Mouse (Mus musculus): ENCODE measurements around the gene Ackr4. TPM values are rescaled to one million over a fixed set of nuclear protein-coding genes. Genes with fewer than 3 reads are reported as not detected.

Gene Ackr4
- total RNA-seq, 2 experiments from 2014 or later, result not detected

DNA sequence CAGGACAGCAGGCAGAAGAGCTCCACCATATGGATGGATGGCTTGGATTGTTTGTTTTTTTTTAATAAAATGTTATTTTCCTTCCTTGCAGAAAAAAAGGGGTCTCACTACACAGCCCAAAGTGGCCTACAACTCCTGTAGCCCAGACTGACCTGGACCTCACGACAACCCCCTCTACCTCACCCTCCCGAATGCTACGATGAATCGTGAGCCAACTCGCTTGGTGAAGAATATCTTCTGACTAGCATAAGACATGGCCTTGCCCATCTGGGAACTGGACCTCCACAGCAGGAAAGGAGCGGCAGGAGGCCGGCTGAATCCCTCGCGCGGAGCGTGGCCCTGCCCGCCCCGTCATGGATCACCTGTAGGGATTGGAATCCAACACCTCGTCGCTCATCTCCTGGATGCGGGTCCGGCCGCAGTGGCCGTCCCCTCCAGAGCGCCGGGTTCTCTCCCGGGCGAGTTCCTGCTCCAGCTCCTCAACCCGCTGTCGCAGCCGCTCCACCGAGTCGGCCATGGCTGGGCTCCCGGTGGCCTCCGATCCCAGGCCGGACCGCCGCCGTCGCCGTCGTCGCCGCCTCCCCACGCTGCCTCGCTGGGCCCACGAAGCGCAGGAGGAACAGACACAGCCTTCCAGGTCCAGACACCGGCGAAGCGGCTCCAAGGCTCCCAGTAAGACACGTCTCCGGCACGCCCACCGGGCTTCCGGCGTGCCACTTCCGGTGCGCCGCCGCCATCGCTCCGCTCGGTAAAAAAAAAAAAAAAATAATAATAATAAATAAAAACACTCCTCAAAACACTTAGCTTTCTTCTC lies 64.1 kb downstream of the Ackr4 start, which contains the start of gene Uba5:
Gene Uba5, minus strand, starts transcription at position 705 of the 814 bp plus-strand sequence.
- ATAC-seq (replicated peaks; ENCODE audit: poor library complexity, severe bottlenecking), result peak; percentile 80

DNA sequence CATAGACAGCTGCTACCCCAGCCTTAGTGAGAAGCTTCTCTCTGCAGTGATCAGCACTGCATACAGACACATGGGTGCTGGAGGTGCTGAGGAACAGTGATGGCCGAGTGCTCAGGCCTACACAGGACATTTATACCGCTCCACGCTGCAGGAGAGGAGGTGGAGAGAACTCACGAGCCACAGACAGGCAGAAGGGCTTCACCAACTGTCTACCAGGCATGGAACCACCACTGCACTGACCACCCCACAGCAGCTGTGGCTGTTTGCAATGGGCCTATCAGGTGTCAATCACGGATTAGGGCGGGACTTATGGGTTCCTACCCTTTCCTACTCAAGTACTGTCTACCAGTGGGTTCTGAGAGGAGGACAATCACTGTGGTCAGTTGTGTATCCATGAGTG lies 75.7 kb downstream of the Ackr4 start:
- ATAC-seq (replicated peaks; ENCODE audit: poor library complexity, severe bottlenecking), result no peak

DNA sequence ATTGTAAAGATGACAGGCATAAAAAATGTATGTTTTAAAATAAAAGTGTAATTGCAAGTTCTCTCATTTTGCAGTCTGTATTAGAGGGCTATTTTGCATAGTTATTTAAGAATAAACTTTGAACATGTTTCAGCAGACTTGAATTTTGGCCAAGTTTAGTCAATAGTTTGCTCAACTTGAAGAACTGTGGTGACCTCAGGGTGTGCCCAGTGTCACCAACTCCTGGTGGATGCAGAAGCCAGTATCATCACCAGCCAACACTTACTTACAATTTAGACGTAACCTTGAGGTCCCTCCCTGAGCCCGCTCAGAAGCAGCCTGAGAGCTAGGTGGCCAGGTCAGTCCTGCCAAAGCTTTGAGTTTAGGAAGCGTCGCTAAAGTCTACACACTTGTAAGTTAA lies 83.1 kb downstream of the Ackr4 start:
- no peak for ATAC-seq (replicated peaks; ENCODE audit: poor library complexity, severe bottlenecking)

DNA sequence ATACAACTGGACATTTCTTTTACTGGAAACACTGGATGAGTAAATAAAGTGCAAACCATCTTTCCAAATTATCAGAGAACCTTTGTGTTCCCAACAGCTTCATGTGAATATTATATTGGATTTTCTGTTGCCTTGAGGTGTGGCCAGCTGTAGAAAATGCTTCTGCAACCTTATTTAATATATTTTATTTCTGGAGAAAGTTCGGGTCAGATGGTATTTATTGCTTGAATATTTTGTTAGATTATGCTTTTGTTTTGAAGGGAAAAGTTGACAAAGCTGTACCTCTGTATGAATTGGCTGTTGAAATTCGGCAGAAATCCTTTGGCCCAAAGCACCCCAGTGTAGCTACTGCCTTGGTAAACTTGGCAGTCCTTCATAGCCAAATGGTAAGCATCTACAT lies 86.4 kb downstream of the Ackr4 start, which contains the start of gene Gm28305:
Gene Gm28305, plus strand, starts transcription at position 301 of the 400 bp plus-strand sequence.
- ATAC-seq (replicated peaks; ENCODE audit: poor library complexity, severe bottlenecking), result no peak

DNA sequence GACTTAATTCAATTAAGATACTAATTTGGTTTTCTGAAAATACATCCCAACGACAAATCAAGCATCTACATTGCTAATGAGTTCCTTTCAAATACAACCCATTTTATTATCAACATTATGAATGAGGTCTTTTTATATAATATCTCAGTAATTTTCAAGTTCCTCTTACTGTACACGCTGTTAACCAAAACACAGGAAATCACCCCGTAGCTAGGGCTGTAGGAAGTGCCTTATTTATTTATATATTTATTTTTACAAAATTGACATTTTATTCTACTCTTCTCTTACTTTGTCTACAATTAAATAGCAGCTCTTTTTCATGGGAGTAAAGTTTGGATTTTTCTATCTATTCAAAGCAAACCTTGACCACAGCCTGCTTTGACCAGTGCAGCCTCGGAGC lies 87.0 kb downstream of the Ackr4 start:
- ATAC-seq (replicated peaks; ENCODE audit: poor library complexity, severe bottlenecking), result peak; percentile 36

DNA sequence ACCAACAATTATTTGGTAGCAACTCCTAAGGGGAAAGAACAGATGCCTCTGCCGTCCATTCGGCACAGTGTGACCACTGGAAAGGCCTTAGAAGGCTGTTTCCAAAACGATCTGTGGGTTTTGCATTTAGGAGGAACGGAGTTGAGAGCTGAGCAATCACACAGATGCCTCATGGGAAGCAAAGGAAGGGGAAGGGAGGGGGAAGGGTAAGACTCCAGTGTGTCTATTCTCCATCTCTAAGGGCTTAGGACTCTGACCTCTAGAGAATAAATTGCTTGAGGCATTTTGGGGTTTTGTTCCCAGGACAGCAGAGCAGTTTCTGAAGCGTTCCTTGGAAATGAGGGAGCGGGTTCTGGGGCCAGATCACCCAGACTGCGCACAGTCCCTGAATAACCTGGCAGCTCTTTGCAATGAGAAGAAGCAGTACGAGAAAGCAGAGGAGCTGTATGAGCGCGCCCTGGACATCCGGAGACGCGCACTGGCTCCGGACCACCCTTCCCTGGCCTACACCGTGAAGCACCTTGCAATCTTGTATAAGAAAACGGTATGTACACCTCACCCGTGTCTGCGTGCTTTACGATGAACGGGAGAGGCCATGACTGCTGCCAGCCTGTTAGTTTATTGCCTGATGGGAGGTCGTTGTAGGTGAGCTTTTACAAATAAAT lies 87.6 kb downstream of the Ackr4 start:
- ATAC-seq (replicated peaks; ENCODE audit: poor library complexity, severe bottlenecking), result 0 out of 2 replicates have a peak, but pooled peaks have one; percentile 20

DNA sequence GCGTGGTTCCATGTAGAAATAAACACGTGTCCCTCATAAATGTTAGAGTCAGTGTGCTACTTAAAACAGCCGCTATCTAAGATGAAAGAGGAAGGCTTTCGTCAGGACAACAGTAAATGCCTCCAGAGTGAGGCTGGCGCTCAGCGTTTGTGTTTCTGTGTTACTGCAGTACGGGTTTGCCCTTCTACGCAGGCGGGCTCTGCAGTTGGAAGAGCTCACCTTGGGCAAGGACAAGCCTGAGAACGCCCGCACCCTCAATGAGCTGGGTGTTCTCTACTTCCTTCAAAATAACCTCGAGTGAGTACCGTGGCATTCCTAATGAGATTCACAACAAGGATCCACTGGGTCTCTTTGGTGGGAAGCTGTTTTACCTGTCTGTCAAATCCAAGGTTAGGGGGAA lies 88.5 kb downstream of the Ackr4 start:
- ATAC-seq (replicated peaks; ENCODE audit: poor library complexity, severe bottlenecking), result no peak

DNA sequence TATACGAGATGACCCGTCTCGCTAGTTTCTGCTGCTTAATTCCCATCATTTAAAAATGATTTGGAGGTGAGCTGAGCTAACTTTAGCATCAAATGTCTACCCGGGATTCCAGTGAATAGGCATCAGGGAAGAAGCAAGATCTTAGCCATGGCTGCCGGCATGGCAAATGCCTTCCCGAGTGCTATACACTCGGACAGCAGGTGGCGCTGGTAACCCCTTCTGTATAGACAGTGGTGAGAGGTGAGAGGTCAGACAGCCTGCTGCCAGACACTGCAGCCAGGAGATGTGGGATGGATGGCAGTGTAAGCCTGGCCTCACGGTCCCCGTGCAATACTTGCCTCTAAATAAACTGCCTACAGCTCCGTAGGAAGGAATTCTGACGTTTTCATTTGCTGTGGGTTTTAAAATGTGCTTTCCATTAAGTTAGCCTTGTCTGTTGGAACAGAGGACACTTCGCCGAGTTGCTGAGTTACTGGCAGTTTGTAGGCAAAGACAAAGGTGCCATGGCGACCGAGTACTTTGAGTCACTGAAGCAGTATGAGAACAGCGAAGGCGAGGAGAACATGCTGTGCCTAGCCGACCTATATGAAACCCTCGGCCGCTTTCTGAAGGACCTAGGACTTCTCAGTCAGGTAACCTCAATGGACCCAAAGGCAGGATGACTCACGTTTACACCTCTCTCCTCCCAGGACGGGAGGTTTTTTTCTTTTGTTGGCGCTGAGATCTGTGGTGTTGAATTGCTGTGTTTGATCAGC lies 91.3 kb downstream of the Ackr4 start:
- ATAC-seq (replicated peaks; ENCODE audit: poor library complexity, severe bottlenecking), result peak; percentile 95

DNA sequence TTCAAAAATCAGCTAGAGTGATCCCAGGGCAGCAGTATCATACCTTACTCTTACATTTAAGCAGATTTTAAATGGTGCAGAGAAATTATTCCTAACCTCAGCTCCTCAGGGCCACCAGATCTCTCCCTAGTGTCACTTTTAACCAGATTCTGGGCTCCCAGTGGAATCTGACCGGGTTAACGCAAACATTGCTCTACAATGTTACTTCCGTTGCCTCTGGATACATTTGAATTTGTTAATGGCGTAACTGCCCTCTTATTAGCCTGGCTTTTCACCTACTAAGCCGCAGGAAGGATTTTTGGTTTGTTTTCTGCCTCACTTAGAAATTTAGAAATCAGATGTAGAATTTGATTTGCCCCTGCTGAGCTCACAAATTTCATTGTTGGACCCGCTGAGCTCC lies 92.0 kb downstream of the Ackr4 start:
- ATAC-seq (replicated peaks; ENCODE audit: poor library complexity, severe bottlenecking), result no peak

DNA sequence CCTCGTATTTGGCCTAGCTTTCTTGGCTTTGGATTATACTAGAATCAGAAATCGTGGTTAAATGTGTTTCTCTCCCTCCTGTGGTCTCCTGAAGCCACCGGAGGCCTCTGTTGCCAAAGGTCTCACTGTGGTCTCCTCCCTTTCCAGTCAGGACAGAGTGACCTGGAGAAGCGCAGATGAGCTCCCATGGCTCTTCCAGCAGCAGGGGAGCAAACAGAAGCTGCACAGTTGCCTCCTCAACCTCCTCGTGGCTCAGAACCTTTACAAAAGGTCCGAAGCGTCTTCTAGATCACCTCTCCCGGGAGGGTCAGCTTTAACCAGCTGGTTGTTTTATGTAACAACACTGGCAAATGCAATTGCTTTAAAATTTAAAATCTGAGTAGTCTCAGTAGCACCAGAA lies 92.5 kb downstream of the Ackr4 start:
- no peak for ATAC-seq (replicated peaks; ENCODE audit: poor library complexity, severe bottlenecking)

Other genes with a start within 250 kb of the Ackr4 start
- gene Nphp3, start 124.4 kb downstream of the Ackr4 start, total RNA-seq (2014; fragmentation: Nextera tagmentation), result 6.7 and 10.2 TPM in 2 replicates
- 4.2 and 4.3 TPM in 2 replicates for gene Nphp3, start 124.4 kb downstream of the Ackr4 start, total RNA-seq (2017)
- not detected in 2 replicates for gene Gm28305, start 86.3 kb downstream of the Ackr4 start, total RNA-seq (2014; fragmentation: Nextera tagmentation)
- not detected in 2 replicates for gene Gm28305, start 86.3 kb downstream of the Ackr4 start, total RNA-seq (2017)
- gene Uba5, start 63.8 kb downstream of the Ackr4 start, total RNA-seq (2014; fragmentation: Nextera tagmentation), result 49.3 and 57.4 TPM in 2 replicates
- gene Uba5, start 63.8 kb downstream of the Ackr4 start, total RNA-seq (2017), result 52.5 and 54.0 TPM in 2 replicates
- gene Acad11, start 63.6 kb downstream of the Ackr4 start, total RNA-seq (2014; fragmentation: Nextera tagmentation), result 25.1 and 32.9 TPM in 2 replicates
- 26.1 and 31.1 TPM in 2 replicates for gene Acad11, start 63.6 kb downstream of the Ackr4 start, total RNA-seq (2017)
- 62.3 and 102 TPM in 2 replicates for gene Dnajc13, start 136.0 kb upstream of the Ackr4 start, total RNA-seq (2014; fragmentation: Nextera tagmentation)
- gene Dnajc13, start 136.0 kb upstream of the Ackr4 start, total RNA-seq (2017), result 48.9 and 53.9 TPM in 2 replicates
- gene Acpp, start 210.8 kb upstream of the Ackr4 start, total RNA-seq (2014; fragmentation: Nextera tagmentation), result 1.2 and 4.6 TPM in 2 replicates
- gene Acpp, start 210.8 kb upstream of the Ackr4 start, total RNA-seq (2017), result 2.8 and 3.0 TPM in 2 replicates